Mouse (Mus musculus): ENCODE measurements around the gene Gm45015. TPM values are rescaled to one million over a fixed set of nuclear protein-coding genes. Genes with fewer than 3 reads are reported as not detected.

Gene Gm45015
- polyA plus RNA-seq, 1 experiment, result not detected

DNA sequence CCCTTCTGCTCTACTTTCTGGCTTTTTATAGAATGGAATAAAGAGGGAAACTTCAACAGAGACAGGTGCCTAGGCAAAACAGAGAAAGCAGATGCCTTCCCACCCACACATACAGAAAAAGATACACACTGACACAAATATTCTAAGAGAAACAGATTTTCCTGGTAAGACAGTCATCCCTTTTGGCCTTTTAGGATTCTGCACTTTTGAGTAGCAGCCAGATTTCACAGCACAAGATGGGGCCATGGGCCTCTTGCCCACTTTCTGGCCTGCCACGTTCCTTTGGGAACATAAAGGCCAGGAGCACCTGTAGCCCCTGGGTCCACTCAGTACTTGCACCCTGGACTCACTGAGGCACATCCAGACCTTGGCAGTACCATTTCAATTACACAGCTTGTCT is 7.7 kb upstream of the Gm45015 start:
- no peaks in the 10 kb centered on the region for H3K27me3 ChIP-seq (ENCODE audit: control insufficient read depth, insufficient read depth, insufficient read length)

DNA sequence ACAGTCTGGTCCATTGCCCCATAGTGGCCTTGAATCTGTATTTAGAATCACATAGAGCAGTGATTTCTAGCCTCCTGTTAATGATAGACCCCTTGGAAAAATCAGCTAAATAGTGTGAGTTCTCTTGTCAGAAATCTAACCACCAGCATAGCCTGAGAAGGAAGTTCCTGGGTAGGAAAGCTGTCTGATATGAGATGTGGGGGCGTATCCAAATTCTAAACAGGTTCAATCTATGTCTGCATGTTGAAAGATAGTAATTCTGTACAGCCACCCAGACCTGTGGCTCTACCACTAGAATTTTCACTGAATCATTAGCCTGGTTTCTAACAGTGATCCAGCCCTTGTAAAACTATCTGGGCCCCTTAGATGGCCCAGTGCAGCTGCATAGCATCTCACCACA is 7.2 kb upstream of the Gm45015 start:
- Histone ChIP-seq H3K36me3 (ENCODE audit: control insufficient read depth, insufficient read depth) (peaks cover 4% of the 10 kb centered on the region), H3K79me3 (ENCODE audit: low read depth) (peaks cover 12% of the 10 kb centered on the region), H3ac (ENCODE audit: control insufficient read depth, insufficient read length, low read depth) (no peak overlapping the region), H3K27me3 (ENCODE audit: control insufficient read depth, insufficient read depth, insufficient read length) (no peaks in the 10 kb centered on the region), H3K79me2 (ENCODE audit: control insufficient read depth, insufficient read depth) (peaks cover 44% of the 10 kb centered on the region), H3K4me3 (ENCODE audit: insufficient read depth, poor library complexity, severe bottlenecking) (no peak overlapping the region)
- TF ChIP-seq MYOG (IDR thresholded peaks at IDR 0.05; ENCODE audit: control insufficient read depth, extremely low read depth, insufficient read length) (no peak), USF1 (IDR thresholded peaks at IDR 0.05; ENCODE audit: low read depth) (no peak), MYOD1 (IDR thresholded peaks at IDR 0.05; ENCODE audit: control insufficient read depth, insufficient read length, low read depth) (no peak), MAX (IDR thresholded peaks at IDR 0.05) (no peak), CEBPB (IDR thresholded peaks at IDR 0.05; ENCODE audit: low read depth) (no peak), CTCF (IDR thresholded peaks at IDR 0.05; ENCODE audit: control insufficient read depth, insufficient read depth, insufficient read length) (no peak), FOSL1 (IDR thresholded peaks at IDR 0.05; ENCODE audit: insufficient read depth, low read length, poor library complexity, severe bottlenecking) (no peak)

More for the DNA sequence above, 7.7 kb upstream of the Gm45015 start:
- TF ChIP-seq FOSL1 (IDR thresholded peaks at IDR 0.05; ENCODE audit: insufficient read depth, low read length, poor library complexity, severe bottlenecking) (no peak), MYOD1 (IDR thresholded peaks at IDR 0.05; ENCODE audit: control insufficient read depth, insufficient read length, low read depth) (no peak), USF1 (IDR thresholded peaks at IDR 0.05; ENCODE audit: low read depth) (no peak), MAX (IDR thresholded peaks at IDR 0.05) (no peak), CTCF (IDR thresholded peaks at IDR 0.05; ENCODE audit: control insufficient read depth, insufficient read depth, insufficient read length) (no peak), MYOG (IDR thresholded peaks at IDR 0.05; ENCODE audit: control insufficient read depth, extremely low read depth, insufficient read length) (no peak), CEBPB (IDR thresholded peaks at IDR 0.05; ENCODE audit: low read depth) (no peak)
- Histone ChIP-seq H3K36me3 (ENCODE audit: control insufficient read depth, insufficient read depth) (peaks cover 4% of the 10 kb centered on the region), H3K79me2 (ENCODE audit: control insufficient read depth, insufficient read depth) (peaks cover 44% of the 10 kb centered on the region), H3K79me3 (ENCODE audit: low read depth) (peaks cover 12% of the 10 kb centered on the region), H3ac (ENCODE audit: control insufficient read depth, insufficient read length, low read depth) (no peak overlapping the region), H3K4me3 (ENCODE audit: insufficient read depth, poor library complexity, severe bottlenecking) (no peak overlapping the region)

- H3K79me3 ChIP-seq (ENCODE audit: low read depth), result peaks cover 12% of the 10 kb centered on the region
- H3K36me3 ChIP-seq (ENCODE audit: control insufficient read depth, insufficient read depth), result peaks cover 4% of the 10 kb centered on the region
- peak overlapping the region; percentile 97 for H3ac ChIP-seq (ENCODE audit: control insufficient read depth, insufficient read length, low read depth)
- H3K27me3 ChIP-seq (ENCODE audit: control insufficient read depth, insufficient read depth, insufficient read length), result no peaks in the 10 kb centered on the region
- peaks cover 44% of the 10 kb centered on the region for H3K79me2 ChIP-seq (ENCODE audit: control insufficient read depth, insufficient read depth)
- peak overlapping the region; percentile 43 for H3K4me3 ChIP-seq (ENCODE audit: insufficient read depth, poor library complexity, severe bottlenecking)
- TF ChIP-seq FOSL1 (IDR thresholded peaks at IDR 0.05; ENCODE audit: insufficient read depth, low read length, poor library complexity, severe bottlenecking) (no peak), CTCF (IDR thresholded peaks at IDR 0.05; ENCODE audit: control insufficient read depth, insufficient read depth, insufficient read length) (no peak), MYOD1 (IDR thresholded peaks at IDR 0.05; ENCODE audit: control insufficient read depth, insufficient read length, low read depth) (no peak), USF1 (IDR thresholded peaks at IDR 0.05; ENCODE audit: low read depth) (no peak), MYOG (IDR thresholded peaks at IDR 0.05; ENCODE audit: control insufficient read depth, extremely low read depth, insufficient read length) (no peak), CEBPB (IDR thresholded peaks at IDR 0.05; ENCODE audit: low read depth) (no peak), MAX (IDR thresholded peaks at IDR 0.05) (no peak)
Observed at GRCm38 (mm10) chrX:73342941-73343735, 6.5 kb upstream of the Gm45015 start.

DNA sequence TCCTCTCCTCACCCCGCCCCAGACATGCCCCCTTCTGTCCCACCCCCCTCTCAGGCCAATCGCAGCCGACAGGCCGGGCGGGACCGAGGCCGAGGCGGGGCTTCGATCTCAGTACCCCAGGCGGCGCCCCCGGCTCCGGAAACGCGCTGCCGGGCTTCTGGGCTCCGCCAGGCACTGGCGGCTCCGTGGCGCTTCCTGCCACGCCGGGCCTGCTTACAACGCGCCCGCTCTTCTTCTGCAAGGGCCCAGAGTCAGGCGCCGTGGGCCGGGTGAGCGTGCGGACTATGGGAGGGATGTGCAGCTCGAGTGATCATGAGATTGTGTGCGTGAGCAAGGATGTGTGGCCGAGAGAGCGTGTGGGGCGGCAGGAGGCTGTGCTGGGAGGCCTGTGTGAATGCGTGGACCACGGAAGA is 5.8 kb upstream of the Gm45015 start, which contains the start of gene Zfp275:
Zfp275 (plus strand) TSS at position 139 of the 413 bp plus-strand sequence.
- Histone ChIP-seq H3K79me3 (ENCODE audit: low read depth) (peaks cover 12% of the 10 kb centered on the region), H3K79me2 (ENCODE audit: control insufficient read depth, insufficient read depth) (peaks cover 40% of the 10 kb centered on the region), H3K36me3 (ENCODE audit: control insufficient read depth, insufficient read depth) (peaks cover 4% of the 10 kb centered on the region), H3ac (ENCODE audit: control insufficient read depth, insufficient read length, low read depth) (peak within 1 kb of the TSS; percentile 97), H3K4me3 (ENCODE audit: insufficient read depth, poor library complexity, severe bottlenecking) (peak within 1 kb of the TSS; percentile 43), H3K27me3 (ENCODE audit: control insufficient read depth, insufficient read depth, insufficient read length) (no peaks in the 10 kb centered on the region)
- TF ChIP-seq USF1 (IDR thresholded peaks at IDR 0.05; ENCODE audit: low read depth) (no peak), CEBPB (IDR thresholded peaks at IDR 0.05; ENCODE audit: low read depth) (no peak), FOSL1 (IDR thresholded peaks at IDR 0.05; ENCODE audit: insufficient read depth, low read length, poor library complexity, severe bottlenecking) (no peak), MAX (IDR thresholded peaks at IDR 0.05) (no peak), CTCF (IDR thresholded peaks at IDR 0.05; ENCODE audit: control insufficient read depth, insufficient read depth, insufficient read length) (no peak)

- H3K79me2 ChIP-seq (ENCODE audit: control insufficient read depth, insufficient read depth), result peaks cover 36% of the 10 kb centered on the region
- no peak overlapping the region for H3K4me3 ChIP-seq (ENCODE audit: insufficient read depth, poor library complexity, severe bottlenecking)
- peaks cover 11% of the 10 kb centered on the region for H3K79me3 ChIP-seq (ENCODE audit: low read depth)
- no peaks in the 10 kb centered on the region for H3K27me3 ChIP-seq (ENCODE audit: control insufficient read depth, insufficient read depth, insufficient read length)
- H3ac ChIP-seq (ENCODE audit: control insufficient read depth, insufficient read length, low read depth), result no peak overlapping the region
- TF ChIP-seq MYOD1 (IDR thresholded peaks at IDR 0.05; ENCODE audit: control insufficient read depth, insufficient read length, low read depth) (no peak), MYOG (IDR thresholded peaks at IDR 0.05; ENCODE audit: control insufficient read depth, extremely low read depth, insufficient read length) (no peak), USF1 (IDR thresholded peaks at IDR 0.05; ENCODE audit: low read depth) (no peak), FOSL1 (IDR thresholded peaks at IDR 0.05; ENCODE audit: insufficient read depth, low read length, poor library complexity, severe bottlenecking) (no peak), MAX (IDR thresholded peaks at IDR 0.05) (no peak), CTCF (IDR thresholded peaks at IDR 0.05; ENCODE audit: control insufficient read depth, insufficient read depth, insufficient read length) (no peak)
- H3K36me3 ChIP-seq (ENCODE audit: control insufficient read depth, insufficient read depth), result peaks cover 4% of the 10 kb centered on the region
Observed at GRCm38 (mm10) chrX:73342068-73342467, 5.4 kb upstream of the Gm45015 start.
